Mouse (Mus musculus) embryo, embryonic 10.5 days (tissue): ENCODE measurements around the gene Ccdc162.

Experiments
- DNase-seq: peaks from one replicate; pipeline ENCODE4 v3.0.0-alpha.2; 2015; ENCODE audit warnings: low spot score

Ccdc162 gene

GRCm38 (mm10) chr10:41716029-41716897, at the start of gene Ccdc162:
TSS of gene Ccdc162 (minus strand) at chr10:41716634.
- peak; percentile 35 for DNase-seq

- DNase-seq = no peak
These were observed 49.2 kb upstream of the Ccdc162 start for GRCm38 (mm10) chr10:41765586-41765985.

GRCm38 (mm10) chr10:41763741-41764385, 47.4 kb upstream of the Ccdc162 start:
- no peak for DNase-seq

- DNase-seq = peak; percentile 9
These were observed 44.4 kb upstream of the Ccdc162 start for GRCm38 (mm10) chr10:41760866-41761265.

GRCm38 (mm10) chr10:41758041-41758440, 41.6 kb upstream of the Ccdc162 start:
- DNase-seq = no peak

GRCm38 (mm10) chr10:41757226-41757625, 40.8 kb upstream of the Ccdc162 start:
- no peak for DNase-seq

- no peak for DNase-seq
These were observed 35.5 kb upstream of the Ccdc162 start for GRCm38 (mm10) chr10:41751867-41752480.

- no peak for DNase-seq
These were observed 32.9 kb upstream of the Ccdc162 start for GRCm38 (mm10) chr10:41749306-41749705.

- no peak for DNase-seq
These were observed 30.1 kb upstream of the Ccdc162 start for GRCm38 (mm10) chr10:41746554-41746953.

- no peak for DNase-seq
These were observed 27.6 kb upstream of the Ccdc162 start for GRCm38 (mm10) chr10:41744006-41744405.

GRCm38 (mm10) chr10:41740221-41740620, 23.8 kb upstream of the Ccdc162 start:
- no peak for DNase-seq

- no peak for DNase-seq
These were observed 20.8 kb upstream of the Ccdc162 start for GRCm38 (mm10) chr10:41737245-41737644.

GRCm38 (mm10) chr10:41735398-41735797, 19.0 kb upstream of the Ccdc162 start:
- no peak for DNase-seq

GRCm38 (mm10) chr10:41733214-41733613, 16.8 kb upstream of the Ccdc162 start:
- DNase-seq = no peak

GRCm38 (mm10) chr10:41731932-41732331, 15.5 kb upstream of the Ccdc162 start:
- no peak for DNase-seq

- DNase-seq = no peak
These were observed 14.3 kb upstream of the Ccdc162 start for GRCm38 (mm10) chr10:41730746-41731145.

- DNase-seq = no peak
These were observed 9.8 kb upstream of the Ccdc162 start for GRCm38 (mm10) chr10:41726215-41726614.

- no peak for DNase-seq
These were observed 3.2 kb upstream of the Ccdc162 start for GRCm38 (mm10) chr10:41719587-41719986.

GRCm38 (mm10) chr10:41715557-41715956, 877 bp downstream of the Ccdc162 start:
- DNase-seq = no peak

- DNase-seq = peak; percentile 22
These were observed 5.0 kb downstream of the Ccdc162 start for GRCm38 (mm10) chr10:41711467-41711866.

- DNase-seq = no peak
These were observed 5.7 kb downstream of the Ccdc162 start for GRCm38 (mm10) chr10:41710773-41711172.

GRCm38 (mm10) chr10:41709341-41709740, 7.1 kb downstream of the Ccdc162 start:
- DNase-seq = no peak

GRCm38 (mm10) chr10:41699669-41700068, 16.8 kb downstream of the Ccdc162 start:
- no peak for DNase-seq
